Mouse (Mus musculus) hindbrain, embryonic 11.5 days (tissue): Measurements from ENCODE around the gene Hist1h3h. TPM values are rescaled to one million over a fixed set of nuclear protein-coding genes. Genes with fewer than 3 reads are reported as not detected.
A peak's percentile ranks its signal among the peaks of the same experiment; 100 is the strongest.
"Not testable (repeated sequence)": the region's sequence is repeated elsewhere in the genome, so short reads cannot be mapped to it uniquely, and the experiment has no call there.

Experiments
- ATAC-seq: fragments of 200-750 bp; cut with Nextera tagmentation; 2 replicates; pipeline ENCODE4 v1.8.0; 2017; ENCODE audit warnings: mild to moderate bottlenecking, moderate TSS enrichment, moderate library complexity; ENCODE audit not compliant: low FRiP score
- DNase-seq: peaks from one replicate; pipeline ENCODE4 v3.0.0-alpha.2; 2015; ENCODE audit warnings: low spot score
- H3K27ac ChIP-seq: fragments of 300-500 bp; sonication (generic); 2 replicates; pipeline ENCODE4 v1.5.1; 2014; ENCODE audit warnings: mild to moderate bottlenecking, low read depth, low read length
- H3K27me3 ChIP-seq: fragments of 300-500 bp; sonication (generic); 2 replicates; pipeline ENCODE4 v1.6.1; 2014; ENCODE audit warnings: mild to moderate bottlenecking, low read length, moderate library complexity, mixed read lengths; ENCODE audit not compliant: control insufficient read depth, insufficient read depth
- H3K36me3 ChIP-seq: fragments of 300-500 bp; sonication (generic); 2 replicates; pipeline ENCODE4 v1.6.1; 2014; ENCODE audit warnings: mild to moderate bottlenecking, low read length, moderate library complexity, mixed read lengths; ENCODE audit not compliant: control insufficient read depth, insufficient read depth
- H3K4me1 ChIP-seq: fragments of 300-500 bp; sonication (generic); replicated peaks from 2 replicates; pipeline ENCODE4 v1.6.1; 2014; ENCODE audit warnings: low read length, mixed read lengths; ENCODE audit not compliant: control insufficient read depth, insufficient read depth
- H3K4me2 ChIP-seq: fragments of 300-500 bp; sonication (generic); replicated peaks from 2 replicates; pipeline ENCODE4 v1.6.1; 2014; ENCODE audit warnings: mild to moderate bottlenecking, low read depth, low read length
- H3K4me3 ChIP-seq: fragments of 300-500 bp; sonication (generic); 2 replicates; pipeline ENCODE4 v1.5.1; 2014; ENCODE audit warnings: low read depth, low read length
- H3K9ac ChIP-seq: fragments of 300-500 bp; sonication (generic); 2 replicates; pipeline ENCODE4 v1.6.1; 2014; ENCODE audit warnings: low read depth, low read length
- H3K9me3 ChIP-seq: fragments of 300-500 bp; sonication (generic); 2 replicates; pipeline ENCODE4 v1.6.1; 2016; ENCODE audit warnings: low read length; ENCODE audit not compliant: control insufficient read depth
- WGBS: fragments of 180-500 bp; shearing (Covaris S2); extraction: QIAGEN DNeasy Blood & Tissue Kit; methylation state at CpG from one replicate; pipeline ENCODE4 v1.1.7; 2014; 5-methylcytosine and 5-hydroxymethylcytosine counted together
- polyA plus RNA-seq: library from polyadenylated mRNA; unstranded; fragments of >200 nt; fragmentation: Nextera tagmentation; extraction: Ambion mirVana; gene quantifications from 2 replicates; pipeline ENCODE4 v1.2.1, GENCODE M21; 2014

Gene Hist1h3h
- polyA plus RNA-seq, result 12.7 and 20.0 TPM in 2 replicates

GRCm38 (mm10) chr13:21717397-21718357, at the start of gene Hist1h3h:
TSS of gene Hist1h3h (plus strand) at chr13:21717659.
- H3K9me3 ChIP-seq, H3K36me3 ChIP-seq, H3K4me1 ChIP-seq, H3K27me3 ChIP-seq: not testable (repeated sequence)
- peak within 1 kb of the TSS; percentile 93 for H3K27ac ChIP-seq
- H3K4me3 ChIP-seq, result peak within 1 kb of the TSS; percentile 47
- peak within 1 kb of the TSS; percentile 79 for H3K9ac ChIP-seq
- peak; percentile 45 for ATAC-seq
- under 1% methylated on average over 26 of the region's 56 CpGs for WGBS
- H3K4me2 ChIP-seq, result peak within 1 kb of the TSS; percentile 87
- DNase-seq, result peak; percentile 90

- Histone ChIP-seq H3K9ac (no peak within 1 kb of the TSS), H3K36me3 (no peaks in the 10 kb centered on the region), H3K4me3 (no peak within 1 kb of the TSS), H3K4me2 (no peak within 1 kb of the TSS), H3K9me3 (no peaks in the 10 kb centered on the region), H3K27me3 (no peaks in the 10 kb centered on the region), H3K4me1 (no peaks in the 10 kb centered on the region), H3K27ac (no peak within 1 kb of the TSS)
- 94% methylated on average over 2 of the region's 2 CpGs for WGBS
- DNase-seq, result no peak
- ATAC-seq, result no peak
Observed at GRCm38 (mm10) chr13:21677305-21677704, 40.2 kb upstream of the Hist1h3h start, which contains the start of gene Olfr1360. TSS of gene Olfr1360 (minus strand) at chr13:21677405.

GRCm38 (mm10) chr13:21697811-21698210, 19.6 kb upstream of the Hist1h3h start, which contains the start of gene Olfr1359:
TSS of gene Olfr1359 (plus strand) at chr13:21698111.
- ATAC-seq, result no peak

GRCm38 (mm10) chr13:21706669-21707068, 10.8 kb upstream of the Hist1h3h start:
- H3K4me1 ChIP-seq, result no peaks in the 10 kb centered on the region
- no peaks in the 10 kb centered on the region for H3K36me3 ChIP-seq
- DNase-seq, result no peak
- no peak overlapping the region for H3K4me3 ChIP-seq
- WGBS, result 80% methylated on average over 4 of the region's 4 CpGs
- no peak overlapping the region for H3K9ac ChIP-seq
- H3K27ac ChIP-seq, result no peak overlapping the region
- no peak overlapping the region for H3K4me2 ChIP-seq
- no peaks in the 10 kb centered on the region for H3K27me3 ChIP-seq
- no peak for ATAC-seq
- H3K9me3 ChIP-seq, result no peaks in the 10 kb centered on the region

More at GRCm38 (mm10) chr13:21697811-21698210, 19.6 kb upstream of the Hist1h3h start, which contains the start of gene Olfr1359:
- Histone ChIP-seq H3K4me1 (no peaks in the 10 kb centered on the region), H3K27ac (no peak within 1 kb of the TSS), H3K9ac (no peak within 1 kb of the TSS), H3K9me3 (no peaks in the 10 kb centered on the region), H3K4me2 (no peak within 1 kb of the TSS), H3K27me3 (no peaks in the 10 kb centered on the region), H3K36me3 (no peaks in the 10 kb centered on the region), H3K4me3 (no peak within 1 kb of the TSS)
- no peak for DNase-seq

GRCm38 (mm10) chr13:21710031-21710711, 7.3 kb upstream of the Hist1h3h start:
- Histone ChIP-seq H3K4me1 (no peaks in the 10 kb centered on the region; the same call in 1 of the 2 replicates), H3K4me2 (peak overlapping the region; percentile 22), H3K9ac (peak overlapping the region; percentile 48), H3K27me3 (no peaks in the 10 kb centered on the region), H3K9me3 (no peaks in the 10 kb centered on the region), H3K36me3 (no peaks in the 10 kb centered on the region), H3K27ac (no peak overlapping the region), H3K4me3 (peak overlapping the region; percentile 43)
- peak; percentile 87 for ATAC-seq
- peak; percentile 92 for DNase-seq
- under 1% methylated on average over 32 of the region's 32 CpGs for WGBS

GRCm38 (mm10) chr13:21710821-21711525, 6.5 kb upstream of the Hist1h3h start:
- Histone ChIP-seq H3K9ac (peak overlapping the region; percentile 5; the same call in 1 of the 2 replicates), H3K36me3 (no peaks in the 10 kb centered on the region), H3K4me3 (peak overlapping the region; percentile 37), H3K4me1 (no peaks in the 10 kb centered on the region; the same call in 1 of the 2 replicates), H3K9me3 (no peaks in the 10 kb centered on the region), H3K27ac (no peak overlapping the region), H3K27me3 (no peaks in the 10 kb centered on the region), H3K4me2 (peak overlapping the region; percentile 30)
- WGBS, result 1% methylated on average over 22 of the region's 22 CpGs
- ATAC-seq (peak; percentile 83), DNase-seq (peak; percentile 85)

GRCm38 (mm10) chr13:21711698-21712097, 5.8 kb upstream of the Hist1h3h start:
- Histone ChIP-seq H3K27ac (no peak overlapping the region), H3K9ac (no peak overlapping the region), H3K4me1 (no peaks in the 10 kb centered on the region; the same call in 1 of the 2 replicates), H3K36me3 (no peaks in the 10 kb centered on the region), H3K27me3 (no peaks in the 10 kb centered on the region), H3K4me2 (peak overlapping the region; percentile 30), H3K9me3 (no peaks in the 10 kb centered on the region), H3K4me3 (peak overlapping the region; percentile 37)
- no peak for ATAC-seq
- WGBS, result 31% methylated on average over 4 of the region's 4 CpGs
- DNase-seq, result no peak

GRCm38 (mm10) chr13:21714725-21715124, 2.7 kb upstream of the Hist1h3h start:
- WGBS, result 1% methylated on average over 7 of the region's 7 CpGs
- H3K4me3 ChIP-seq, result peak overlapping the region; percentile 47
- peak overlapping the region; percentile 71; the same call in 1 of the 2 replicates for H3K9ac ChIP-seq
- H3K9me3 ChIP-seq, result no peaks in the 10 kb centered on the region
- H3K4me2 ChIP-seq, result peak overlapping the region; percentile 69
- DNase-seq (peak; percentile 75), ATAC-seq (no peak)
- no peaks in the 10 kb centered on the region for H3K36me3 ChIP-seq
- no peaks in the 10 kb centered on the region for H3K27me3 ChIP-seq
- H3K27ac ChIP-seq, result peak overlapping the region; percentile 93
- peaks cover 2% of the 10 kb centered on the region; the same call in 1 of the 2 replicates for H3K4me1 ChIP-seq
